16 mouse cellular contexts compared by ENCODE assay signal in the genomic region with DNA sequence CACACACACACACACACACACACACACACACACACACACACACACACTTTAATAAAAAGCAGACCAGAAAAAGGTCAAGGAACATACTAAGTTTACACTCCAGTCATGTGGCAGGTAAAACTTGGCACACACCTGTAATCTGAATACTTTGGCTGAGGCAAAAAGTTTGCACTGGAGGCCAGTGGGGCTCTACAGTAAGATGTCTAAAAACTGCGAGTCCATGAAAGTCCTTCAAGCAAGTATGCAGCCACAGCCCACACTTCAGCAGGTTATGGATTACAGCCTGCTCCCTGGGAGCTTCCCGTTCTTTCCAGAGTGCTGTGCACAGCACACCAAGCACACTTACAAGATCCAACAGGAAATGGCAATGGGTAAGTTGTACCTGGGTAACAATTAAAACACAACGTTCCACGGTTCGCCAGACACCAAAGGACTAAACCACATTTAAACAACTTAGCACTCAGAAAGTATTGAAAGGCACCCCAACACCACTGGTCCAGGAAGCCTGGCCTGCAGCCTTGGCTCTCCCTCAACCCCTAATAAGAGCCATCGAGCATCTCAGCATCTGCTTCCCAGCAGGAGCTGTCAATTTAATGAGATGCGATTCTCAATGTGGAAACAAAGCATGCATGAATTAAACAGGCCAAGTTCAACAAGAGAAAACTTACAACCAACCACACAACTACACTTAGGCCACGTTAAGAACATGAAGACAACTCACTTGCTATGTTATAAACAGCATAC. TPM values are rescaled to one million over a fixed set of nuclear protein-coding genes. Genes with fewer than 3 reads are reported as not detected.
DNase-seq lines count a peak whose midpoint lies in the region; ATAC-seq and TF ChIP-seq lines count a peak whose summit lies in the region.
"Had no signal": no experiment of that assay in that cellular context is flagged by ENCODE, and none has a peak within 500 bp of the region (broad histone marks: within the 10 kb centered on the region; RNA-seq: fewer than 3 reads in every experiment).

No protein-coding gene starts in this region.

- no peak for DNase-seq in forebrain, embryonic 11.5 days (ENCODE audit: low spot score)
- peak; percentile 79 for DNase-seq in midbrain, embryonic 11.5 days (ENCODE audit: low spot score, missing footprints)
- DNase-seq in lung, postnatal 10 days, result peak; percentile 19
- DNase-seq in stomach, postnatal 0 days (ENCODE audit: low spot score), result no peak
- DNase-seq in layer of hippocampus, adult 8-10 months (ENCODE audit: low spot score in 2 of 2), result no peak
- DNase-seq: adrenal gland, postnatal 14 days; gastrocnemius, postnatal 25 days; liver, embryonic 13.5 days; thymus, postnatal 14 days had no signal

- H3K4me2 ChIP-seq in forebrain, embryonic 12.5 days, result no peak overlapping the region
- no peak overlapping the region for H3K4me2 ChIP-seq in forebrain, embryonic 11.5 days (ENCODE audit: low read depth, low read length, severe bottlenecking)
- H3K4me2 ChIP-seq in midbrain, embryonic 11.5 days, result no peak overlapping the region
- no peak overlapping the region for H3K4me2 ChIP-seq in midbrain, embryonic 16.5 days (ENCODE audit: low read length)
- H3K4me2 ChIP-seq in stomach, postnatal 0 days (replicated peaks; ENCODE audit: low read depth), result no peak overlapping the region
- H3K4me2 ChIP-seq in neural tube, embryonic 15.5 days, result no peak overlapping the region
- H3K4me2 ChIP-seq: heart, embryonic 13.5 days; hindbrain, embryonic 15.5 days; liver, embryonic 13.5 days had no signal

- ATAC-seq in forebrain, embryonic 12.5 days (ENCODE audit: low FRiP score), result peak; percentile 69; the same call in 1 of the 2 replicates
- ATAC-seq in forebrain, embryonic 11.5 days (replicated peaks; ENCODE audit: low FRiP score), result no peak
- 0 out of 2 replicates have a peak, but pooled peaks have one; percentile 24 for ATAC-seq in midbrain, embryonic 11.5 days (ENCODE audit: low FRiP score)
- ATAC-seq in midbrain, embryonic 16.5 days, result no peak
- peak; percentile 42; the same call in 1 of the 2 replicates for ATAC-seq in stomach, postnatal 0 days (ENCODE audit: low FRiP score, low TSS enrichment)
- no peak for ATAC-seq in neural tube, embryonic 15.5 days (ENCODE audit: low FRiP score)

- 0 out of 2 replicates have a peak overlapping the region, but pooled peaks have one; percentile 47 for H3K27ac ChIP-seq in forebrain, embryonic 12.5 days
- H3K27ac ChIP-seq in forebrain, embryonic 11.5 days (ENCODE audit: low read depth, low read length), result no peak overlapping the region
- no peak overlapping the region for H3K27ac ChIP-seq in midbrain, embryonic 11.5 days (ENCODE audit: low read depth, low read length)
- no peak overlapping the region for H3K27ac ChIP-seq in midbrain, embryonic 16.5 days (ENCODE audit: low read length)
- no peak overlapping the region for H3K27ac ChIP-seq in stomach, postnatal 0 days (replicated peaks)
- H3K27ac ChIP-seq in neural tube, embryonic 15.5 days (replicated peaks), result no peak overlapping the region
- H3K27ac ChIP-seq: heart, embryonic 13.5 days; hindbrain, embryonic 15.5 days; kidney, postnatal 0 days; left cerebral cortex, adult 2 months; liver, embryonic 13.5 days had no signal

- TF ChIP-seq EP300 in stomach, postnatal 0 days (optimal IDR thresholded peaks at IDR 0.05), result no peak

- H3K9ac ChIP-seq in forebrain, embryonic 12.5 days, result no peak overlapping the region
- H3K9ac ChIP-seq in forebrain, embryonic 11.5 days (ENCODE audit: low read length), result no peak overlapping the region
- H3K9ac ChIP-seq in midbrain, embryonic 11.5 days (ENCODE audit: low read length), result no peak overlapping the region
- H3K9ac ChIP-seq in midbrain, embryonic 16.5 days (ENCODE audit: low read depth, low read length), result no peak overlapping the region
- no peak overlapping the region for H3K9ac ChIP-seq in stomach, postnatal 0 days (ENCODE audit: low read length)
- no peak overlapping the region for H3K9ac ChIP-seq in neural tube, embryonic 15.5 days (replicated peaks)
- H3K9ac ChIP-seq: heart, embryonic 13.5 days; hindbrain, embryonic 15.5 days; liver, embryonic 13.5 days had no signal

- no peaks in the 10 kb centered on the region for H3K27me3 ChIP-seq in forebrain, embryonic 12.5 days
- H3K27me3 ChIP-seq in forebrain, embryonic 11.5 days (ENCODE audit: control insufficient read depth, insufficient read depth, low read length), result no peaks in the 10 kb centered on the region
- H3K27me3 ChIP-seq in midbrain, embryonic 11.5 days (ENCODE audit: control insufficient read depth, insufficient read depth, low read length), result no peaks in the 10 kb centered on the region
- no peaks in the 10 kb centered on the region for H3K27me3 ChIP-seq in midbrain, embryonic 16.5 days (ENCODE audit: control insufficient read depth, insufficient read depth, low read depth, low read length)
- H3K27me3 ChIP-seq in stomach, postnatal 0 days (ENCODE audit: control insufficient read depth, insufficient read depth, low read length), result no peaks in the 10 kb centered on the region
- no peaks in the 10 kb centered on the region for H3K27me3 ChIP-seq in neural tube, embryonic 15.5 days (replicated peaks)
- H3K27me3 ChIP-seq: heart, embryonic 13.5 days; hindbrain, embryonic 15.5 days; liver, embryonic 13.5 days had no signal

- no peak overlapping the region for H3K4me3 ChIP-seq in forebrain, embryonic 12.5 days (replicated peaks)
- H3K4me3 ChIP-seq in forebrain, embryonic 11.5 days (ENCODE audit: low read depth, low read length), result no peak overlapping the region
- H3K4me3 ChIP-seq in midbrain, embryonic 11.5 days (ENCODE audit: low read depth, low read length), result no peak overlapping the region
- no peak overlapping the region for H3K4me3 ChIP-seq in midbrain, embryonic 16.5 days (ENCODE audit: low read depth, low read length)
- H3K4me3 ChIP-seq in stomach, postnatal 0 days (ENCODE audit: low read depth, low read length), result no peak overlapping the region
- H3K4me3 ChIP-seq in neural tube, embryonic 15.5 days (replicated peaks), result no peak overlapping the region
- H3K4me3 ChIP-seq: heart, embryonic 13.5 days; hindbrain, embryonic 15.5 days; left cerebral cortex, adult 2 months; liver, embryonic 13.5 days had no signal

- peaks cover 5% of the 10 kb centered on the region; the same call in 1 of the 2 replicates for H3K9me3 ChIP-seq in forebrain, embryonic 12.5 days
- peaks cover 5% of the 10 kb centered on the region for H3K9me3 ChIP-seq in forebrain, embryonic 11.5 days (ENCODE audit: control insufficient read depth, low read length)
- H3K9me3 ChIP-seq in midbrain, embryonic 11.5 days (ENCODE audit: control insufficient read depth, low read length), result no peaks in the 10 kb centered on the region; the same call in 1 of the 2 replicates
- no peaks in the 10 kb centered on the region for H3K9me3 ChIP-seq in midbrain, embryonic 16.5 days (replicated peaks; ENCODE audit: control insufficient read depth, low read length, poor library complexity, severe bottlenecking)
- 0 out of 2 replicates have a peak, but pooled peaks cover 3% of the 10 kb centered on the region for H3K9me3 ChIP-seq in stomach, postnatal 0 days (ENCODE audit: control insufficient read depth, low read length)
- no peaks in the 10 kb centered on the region for H3K9me3 ChIP-seq in neural tube, embryonic 15.5 days (replicated peaks)
- H3K9me3 ChIP-seq: heart, embryonic 13.5 days; hindbrain, embryonic 15.5 days had no signal

- peaks cover 20% of the 10 kb centered on the region for H3K36me3 ChIP-seq in forebrain, embryonic 12.5 days (replicated peaks)
- H3K36me3 ChIP-seq in forebrain, embryonic 11.5 days (ENCODE audit: control insufficient read depth, insufficient read depth, low read length), result peaks cover 12% of the 10 kb centered on the region
- peaks cover 10% of the 10 kb centered on the region for H3K36me3 ChIP-seq in midbrain, embryonic 11.5 days (ENCODE audit: control insufficient read depth, insufficient read depth, low read length)
- peaks cover 14% of the 10 kb centered on the region for H3K36me3 ChIP-seq in midbrain, embryonic 16.5 days (ENCODE audit: control insufficient read depth, insufficient read depth, low read length)
- peaks cover 7% of the 10 kb centered on the region for H3K36me3 ChIP-seq in stomach, postnatal 0 days (ENCODE audit: control insufficient read depth, insufficient read depth, low read length)
- H3K36me3 ChIP-seq in neural tube, embryonic 15.5 days, result peaks cover 18% of the 10 kb centered on the region

- WGBS in forebrain, embryonic 12.5 days, result 48% methylated on average over 8 of the region's 8 CpGs
- WGBS in forebrain, embryonic 11.5 days, result 61% methylated on average over 8 of the region's 8 CpGs
- WGBS in midbrain, embryonic 11.5 days, result 67% methylated on average over 8 of the region's 8 CpGs
- WGBS in midbrain, embryonic 16.5 days, result 51% methylated on average over 8 of the region's 8 CpGs
- WGBS in stomach, postnatal 0 days, result 72% methylated on average over 8 of the region's 8 CpGs
- WGBS in neural tube, embryonic 15.5 days, result 68% methylated on average over 8 of the region's 8 CpGs

- peaks cover 23% of the 10 kb centered on the region for H3K4me1 ChIP-seq in forebrain, embryonic 12.5 days
- H3K4me1 ChIP-seq in forebrain, embryonic 11.5 days (replicated peaks; ENCODE audit: control insufficient read depth, insufficient read depth, low read length), result peaks cover 2% of the 10 kb centered on the region; the same call in 1 of the 2 replicates
- peaks cover 22% of the 10 kb centered on the region for H3K4me1 ChIP-seq in midbrain, embryonic 11.5 days (ENCODE audit: control insufficient read depth, insufficient read depth, low read length)
- no peaks in the 10 kb centered on the region for H3K4me1 ChIP-seq in midbrain, embryonic 16.5 days (ENCODE audit: control insufficient read depth, insufficient read depth, low read length)
- no peaks in the 10 kb centered on the region for H3K4me1 ChIP-seq in stomach, postnatal 0 days (replicated peaks; ENCODE audit: control insufficient read depth, insufficient read depth)
- no peaks in the 10 kb centered on the region for H3K4me1 ChIP-seq in neural tube, embryonic 15.5 days
- H3K4me1 ChIP-seq: hindbrain, embryonic 15.5 days had no signal

- TF ChIP-seq CTCF in stomach, postnatal 0 days (IDR thresholded peaks at IDR 0.05; ENCODE audit: low read depth), result no peak

RNA-seq across cellular contexts. Expression of gene Zfp706, which starts 14.0 kb away (rescaled TPM):
- 463 and 489 TPM in 2 replicates for polyA plus RNA-seq in forebrain, embryonic 12.5 days (2016; fragmentation: Nextera tagmentation; extraction: Ambion mirVana)
- polyA plus RNA-seq in forebrain, embryonic 11.5 days (2014; fragmentation: Nextera tagmentation; extraction: Ambion mirVana), result 410 and 472 TPM in 2 replicates
- 423 and 440 TPM in 2 replicates for polyA plus RNA-seq in midbrain, embryonic 11.5 days (2014; fragmentation: Nextera tagmentation; extraction: Ambion mirVana)
- polyA plus RNA-seq in midbrain, embryonic 16.5 days (2015; fragmentation: Nextera tagmentation; extraction: Ambion mirVana), result 495 and 501 TPM in 2 replicates
- polyA plus RNA-seq in stomach, postnatal 0 days (2015; fragmentation: Nextera tagmentation; extraction: Ambion mirVana), result 868 and 874 TPM in 2 replicates
- 100 to 1,000 TPM; 229 to 299 (median 248) TPM for total RNA-seq in layer of hippocampus, adult 8-10 months (2022)
- 457 and 498 TPM in 2 replicates for polyA plus RNA-seq in neural tube, embryonic 15.5 days (2015; fragmentation: Nextera tagmentation; extraction: Ambion mirVana)

Comparison
In these comparisons a context has a peak if more than half of its experiments do, and no peak if none do; other contexts are left out.
1. ATAC-seq: peak in forebrain, embryonic 12.5 days (single experiment), midbrain, embryonic 11.5 days (single experiment) and stomach, postnatal 0 days (single experiment); none in forebrain, embryonic 11.5 days (single experiment), midbrain, embryonic 16.5 days (single experiment) and neural tube, embryonic 15.5 days (single experiment).
2. DNase-seq: peak in midbrain, embryonic 11.5 days (single experiment) and lung, postnatal 10 days (single experiment); none in forebrain, embryonic 11.5 days (single experiment), stomach, postnatal 0 days (single experiment) and layer of hippocampus, adult 8-10 months (0 of 2).